12 mouse cellular contexts compared by ENCODE assay signal in genomic region chr5:65019109-65019508, GRCm38 (mm10). TPM values are rescaled to one million over a fixed set of nuclear protein-coding genes. Genes with fewer than 3 reads are reported as not detected.
DNase-seq lines count a peak whose midpoint lies in the region; ATAC-seq and TF ChIP-seq lines count a peak whose summit lies in the region.
"Had no signal": no experiment of that assay in that cellular context is flagged by ENCODE, and none has a peak within 500 bp of the region (broad histone marks: within the 10 kb centered on the region; RNA-seq: fewer than 3 reads in every experiment).

No protein-coding gene starts in this region.

- no peak overlapping the region for H3K4me2 ChIP-seq in lung, postnatal 0 days (replicated peaks; ENCODE audit: low read depth, low read length)
- H3K4me2 ChIP-seq: forebrain, embryonic 15.5 days; heart, embryonic 13.5 days; liver, embryonic 13.5 days had no signal

- no peaks in the 10 kb centered on the region for H3K4me1 ChIP-seq in lung, postnatal 0 days (ENCODE audit: insufficient read depth, low read depth, low read length)
- peaks cover 19% of the 10 kb centered on the region; the same call in 1 of the 2 replicates for H3K4me1 ChIP-seq in E14TG2a.4 (replicated peaks; ENCODE audit: low read depth, low read length)
- peaks cover 3% of the 10 kb centered on the region; the same call in 1 of the 2 replicates for H3K4me1 ChIP-seq in limb, embryonic 10.5 days
- H3K4me1 ChIP-seq: heart, embryonic 13.5 days; hindbrain, embryonic 10.5 days; liver, embryonic 13.5 days had no signal

- H3K27ac ChIP-seq in lung, postnatal 0 days (ENCODE audit: low read length) = no peak overlapping the region
- H3K27ac ChIP-seq in limb, embryonic 10.5 days = no peak overlapping the region
- H3K27ac ChIP-seq: heart, embryonic 13.5 days; hindbrain, embryonic 10.5 days; kidney, postnatal 0 days had no signal

- no peak for TF ChIP-seq EP300 in lung, postnatal 0 days (IDR thresholded peaks at IDR 0.05)

- no peak overlapping the region for H3K4me3 ChIP-seq in lung, postnatal 0 days (ENCODE audit: low read depth, low read length)
- H3K4me3 ChIP-seq in E14TG2a.4 (replicated peaks; ENCODE audit: low read length) = peak overlapping the region; percentile 59; the same call in 1 of the 2 replicates
- H3K4me3 ChIP-seq in limb, embryonic 10.5 days = no peak overlapping the region
- H3K4me3 ChIP-seq: forebrain, embryonic 15.5 days; heart, embryonic 13.5 days; hindbrain, embryonic 10.5 days; liver, embryonic 13.5 days had no signal

- no peaks in the 10 kb centered on the region for H3K27me3 ChIP-seq in lung, postnatal 0 days (replicated peaks; ENCODE audit: insufficient read depth, low read length)
- no peaks in the 10 kb centered on the region for H3K27me3 ChIP-seq in E14TG2a.4 (ENCODE audit: insufficient read depth, low read length)
- no peaks in the 10 kb centered on the region for H3K27me3 ChIP-seq in limb, embryonic 10.5 days (ENCODE audit: low read depth, poor library complexity, severe bottlenecking)
- H3K27me3 ChIP-seq: forebrain, embryonic 15.5 days; heart, embryonic 13.5 days; liver, embryonic 13.5 days had no signal

- H3K9me3 ChIP-seq in lung, postnatal 0 days (ENCODE audit: low read length) = no peaks in the 10 kb centered on the region
- H3K9me3 ChIP-seq in E14TG2a.4 (ENCODE audit: low read length) = no peaks in the 10 kb centered on the region; the same call in 1 of the 2 replicates
- H3K9me3 ChIP-seq in limb, embryonic 10.5 days (replicated peaks) = no peaks in the 10 kb centered on the region
- H3K9me3 ChIP-seq: forebrain, embryonic 15.5 days; heart, embryonic 13.5 days; hindbrain, embryonic 10.5 days; liver, embryonic 13.5 days had no signal

- H3K9ac ChIP-seq in lung, postnatal 0 days (replicated peaks; ENCODE audit: low read depth) = no peak overlapping the region
- H3K9ac ChIP-seq: forebrain, embryonic 15.5 days; heart, embryonic 13.5 days; liver, embryonic 13.5 days had no signal

- H3K36me3 ChIP-seq in lung, postnatal 0 days (ENCODE audit: insufficient read depth, low read length) = peaks cover 13% of the 10 kb centered on the region; the same call in 1 of the 2 replicates
- H3K36me3 ChIP-seq in E14TG2a.4 (ENCODE audit: insufficient read depth, low read length) = no peaks in the 10 kb centered on the region
- peaks cover 19% of the 10 kb centered on the region for H3K36me3 ChIP-seq in limb, embryonic 10.5 days
- H3K36me3 ChIP-seq: forebrain, embryonic 15.5 days had no signal

- ATAC-seq in lung, postnatal 0 days = peak; percentile 40; the same call in 1 of the 2 replicates
- peak; percentile 92 for ATAC-seq in common myeloid progenitor, adult 5-6 weeks (replicated peaks; ENCODE audit: low read depth, poor library complexity, severe bottlenecking)

- DNase-seq in lung, postnatal 0 days (ENCODE audit: low spot score) = no peak
- no peak for DNase-seq in lung, postnatal 14 days
- peak; percentile 64 for DNase-seq in naive thymus-derived CD4-positive, alpha-beta T cell, adult 2 months (ENCODE audit: low read depth)
- DNase-seq in limb, embryonic 10.5 days (ENCODE audit: low spot score) = no peak
- DNase-seq in ovary, adult 18-20 months (ENCODE audit: low spot score) = no peak
- DNase-seq: liver, embryonic 13.5 days had no signal

- 55% methylated on average over 8 of the region's 8 CpGs for WGBS in lung, postnatal 0 days
- 85% methylated on average over 8 of the region's 8 CpGs for WGBS in limb, embryonic 10.5 days

- 0 out of 2 replicates have a peak, but pooled peaks have one; percentile 3 for TF ChIP-seq CTCF in lung, postnatal 0 days (IDR thresholded peaks at IDR 0.05)
- TF ChIP-seq CTCF in E14TG2a.4 (conservative IDR thresholded peaks at IDR 0.05; ENCODE audit: low read length) = no peak

RNA-seq across cellular contexts. Expression of gene Fam114a1, which starts 49.2 kb away (rescaled TPM):
- 26.3 and 30.9 TPM in 2 replicates for polyA plus RNA-seq in lung, postnatal 0 days (2015; fragmentation: Nextera tagmentation; extraction: Ambion mirVana)
- total RNA-seq in common myeloid progenitor, adult 5-6 weeks (2017) = 4.4 and 5.9 TPM in 2 replicates
- polyA plus RNA-seq in limb, embryonic 10.5 days (2016; fragmentation: Nextera tagmentation; extraction: Ambion mirVana) = 12.5 and 18.3 TPM in 2 replicates

RNA-seq across cellular contexts. Expression of gene Tlr6, which starts 59.2 kb away (rescaled TPM):
- 0.68 and 0.99 TPM in 2 replicates for polyA plus RNA-seq in lung, postnatal 0 days (2015; fragmentation: Nextera tagmentation; extraction: Ambion mirVana)
- total RNA-seq in common myeloid progenitor, adult 5-6 weeks (2017) = 1.2 and 1.8 TPM in 2 replicates
- polyA plus RNA-seq in limb, embryonic 10.5 days (2016; fragmentation: Nextera tagmentation; extraction: Ambion mirVana) = 0.18 and 0.25 TPM in 2 replicates
